Mouse (Mus musculus) lung, embryonic 16.5 days (tissue): ENCODE measurements around the gene Kctd10. TPM values are rescaled to one million over a fixed set of nuclear protein-coding genes. Genes with fewer than 3 reads are reported as not detected.

Experiments
- ATAC-seq: fragments of 200-750 bp; cut with Nextera tagmentation; 2 replicates; pipeline ENCODE4 v1.8.0; 2017; ENCODE audit warnings: low read depth, mild to moderate bottlenecking, moderate library complexity
- H3K27ac ChIP-seq: fragments of 300-500 bp; sonication (generic); 2 replicates; pipeline ENCODE4 v1.5.1; 2014; ENCODE audit warnings: mild to moderate bottlenecking, control low read depth, low read length
- H3K27me3 ChIP-seq: fragments of 300-500 bp; sonication (generic); 2 replicates; pipeline ENCODE4 v1.6.1; 2014; ENCODE audit warnings: low read depth, low read length, mixed read lengths; ENCODE audit not compliant: control insufficient read depth, insufficient read depth
- H3K36me3 ChIP-seq: fragments of 300-500 bp; sonication (generic); 2 replicates; pipeline ENCODE4 v1.6.1; 2014; ENCODE audit warnings: low read length; ENCODE audit not compliant: control insufficient read depth, insufficient read depth
- H3K4me1 ChIP-seq: fragments of 300-500 bp; sonication (generic); replicated peaks from 2 replicates; pipeline ENCODE4 v1.6.1; 2014; ENCODE audit warnings: low read length, mixed read lengths; ENCODE audit not compliant: control insufficient read depth, insufficient read depth
- H3K4me2 ChIP-seq: fragments of 300-500 bp; sonication (generic); 2 replicates; pipeline ENCODE4 v1.6.1; 2014; ENCODE audit warnings: low read depth, low read length, control low read depth
- H3K4me3 ChIP-seq: fragments of 300-500 bp; sonication (generic); 2 replicates; pipeline ENCODE4 v1.5.1; 2014; ENCODE audit warnings: mild to moderate bottlenecking, low read length, control low read depth
- H3K9ac ChIP-seq: fragments of 300-500 bp; sonication (generic); 2 replicates; pipeline ENCODE4 v1.6.1; 2014; ENCODE audit warnings: low read length, control low read depth
- H3K9me3 ChIP-seq: fragments of 300-500 bp; sonication (generic); 2 replicates; pipeline ENCODE4 v1.6.1; 2016; ENCODE audit warnings: low read length; ENCODE audit not compliant: control insufficient read depth
- WGBS: fragments of 180-500 bp; shearing (Covaris S2); extraction: QIAGEN DNeasy Blood & Tissue Kit; methylation state at CpG from one replicate; pipeline ENCODE4 v1.1.7; 2014; 5-methylcytosine and 5-hydroxymethylcytosine counted together
- polyA plus RNA-seq: library from polyadenylated mRNA; unstranded; fragments of >200 nt; fragmentation: Nextera tagmentation; extraction: Ambion mirVana; gene quantifications from 2 replicates; pipeline ENCODE4 v1.2.1, GENCODE M21; 2015

Gene Kctd10
- 200 and 214 TPM in 2 replicates for polyA plus RNA-seq

DNA sequence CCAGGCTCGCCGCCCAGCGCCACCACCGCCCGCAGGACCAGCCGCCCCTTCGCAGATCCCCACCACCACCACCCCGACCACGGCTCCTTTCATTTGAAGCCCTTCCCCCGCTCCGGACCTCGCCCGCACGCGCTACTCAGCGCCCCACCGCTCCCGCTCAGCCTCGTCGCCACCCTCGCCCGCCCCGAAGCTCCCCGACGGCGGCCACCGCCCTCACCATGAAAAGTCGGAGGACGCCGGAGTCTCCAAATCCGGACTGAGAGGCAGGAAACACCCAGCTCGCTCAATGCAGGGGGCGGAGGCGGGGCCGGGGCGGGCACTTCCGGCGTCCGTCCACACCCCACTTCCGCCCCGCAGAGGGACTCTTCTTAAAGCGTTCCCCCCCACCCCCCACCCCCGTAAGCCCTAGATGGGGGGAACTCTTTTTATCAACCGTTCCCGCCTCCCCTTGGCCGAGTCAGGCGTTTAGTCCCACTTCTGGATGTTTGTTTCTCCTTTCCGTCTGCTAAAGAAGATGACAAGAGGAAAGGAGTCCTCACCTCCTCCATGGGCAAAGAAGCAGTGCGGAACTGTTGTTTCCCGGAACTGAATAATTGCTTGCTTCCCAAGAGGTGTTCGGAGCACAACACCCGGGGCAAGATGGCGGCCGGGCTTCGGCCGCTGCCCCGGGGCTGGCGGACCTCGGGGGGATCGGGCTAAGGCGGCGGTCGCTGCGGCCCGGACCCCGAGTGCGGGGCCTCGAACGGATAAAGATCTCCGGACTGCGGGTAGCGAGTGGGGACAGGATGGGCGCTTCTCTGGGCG is at the start of gene Kctd10, which contains the start of gene Ube3b:
Kctd10 (minus strand) TSS at position 300 of the 804 bp plus-strand sequence.
Ube3b (plus strand) TSS at position 399 of the 804 bp plus-strand sequence.
- H3K27ac ChIP-seq, result peak within 1 kb of the TSS; percentile 89
- H3K9ac ChIP-seq, result peak within 1 kb of the TSS; percentile 85
- peaks cover 14% of the 10 kb centered on the region for H3K36me3 ChIP-seq
- under 1% methylated on average over 73 of the region's 74 CpGs for WGBS
- no peaks in the 10 kb centered on the region for H3K27me3 ChIP-seq
- peak; percentile 94 for ATAC-seq
- peak within 1 kb of the TSS; percentile 85 for H3K4me2 ChIP-seq
- H3K9me3 ChIP-seq, result no peaks in the 10 kb centered on the region
- H3K4me3 ChIP-seq, result peak within 1 kb of the TSS; percentile 62
- peaks cover 48% of the 10 kb centered on the region for H3K4me1 ChIP-seq

DNA sequence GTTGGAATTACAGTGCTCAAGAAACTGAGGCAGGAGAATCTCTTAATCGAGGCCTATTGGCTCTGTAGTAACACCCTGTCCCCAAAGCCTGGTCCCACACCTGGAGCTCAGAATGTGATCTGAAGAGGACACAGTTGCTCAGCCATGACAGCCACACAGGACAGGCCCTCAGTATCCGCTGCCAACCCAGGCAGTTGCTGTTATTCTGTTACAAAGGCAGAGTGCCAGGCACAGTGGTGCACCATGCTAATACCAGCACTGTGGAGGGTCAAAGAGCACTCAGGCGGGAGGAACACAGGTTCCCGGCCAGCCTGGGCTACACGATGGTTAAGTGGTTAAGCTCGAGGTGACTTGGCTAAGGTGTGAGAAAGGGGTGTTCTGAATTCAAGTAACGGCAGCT is 49.5 kb upstream of the Kctd10 start:
- 75% methylated on average over 7 of the region's 7 CpGs for WGBS
- Histone ChIP-seq H3K27ac (no peak overlapping the region), H3K4me2 (no peak overlapping the region), H3K36me3 (no peaks in the 10 kb centered on the region), H3K9me3 (no peaks in the 10 kb centered on the region), H3K9ac (no peak overlapping the region), H3K27me3 (no peaks in the 10 kb centered on the region), H3K4me1 (no peaks in the 10 kb centered on the region), H3K4me3 (no peak overlapping the region)
- no peak for ATAC-seq

DNA sequence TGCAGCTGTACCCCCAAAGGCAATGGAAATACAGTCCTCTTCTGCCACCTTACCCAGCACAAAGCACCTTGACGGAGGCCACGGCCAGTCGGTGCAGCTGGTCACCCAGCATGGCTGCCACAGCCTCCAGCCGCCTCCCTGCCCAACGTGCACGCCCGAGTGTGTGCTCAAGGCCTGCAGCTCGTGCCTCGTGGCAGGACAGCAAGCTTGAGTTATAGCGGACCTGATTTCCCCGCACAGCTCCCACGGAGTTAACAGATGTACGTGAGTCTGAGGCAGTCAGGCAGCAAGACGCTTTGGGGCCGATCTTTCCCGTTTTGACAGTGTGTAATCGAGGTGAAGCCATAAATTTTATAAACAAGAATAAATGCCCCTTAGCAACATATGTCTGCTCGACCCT is 48.3 kb upstream of the Kctd10 start:
- no peaks in the 10 kb centered on the region for H3K27me3 ChIP-seq
- H3K9ac ChIP-seq, result no peak overlapping the region
- no peaks in the 10 kb centered on the region for H3K9me3 ChIP-seq
- no peak for ATAC-seq
- 62% methylated on average over 18 of the region's 18 CpGs for WGBS
- H3K4me2 ChIP-seq, result no peak overlapping the region
- no peak overlapping the region for H3K27ac ChIP-seq
- no peaks in the 10 kb centered on the region for H3K4me1 ChIP-seq
- no peaks in the 10 kb centered on the region for H3K36me3 ChIP-seq
- no peak overlapping the region for H3K4me3 ChIP-seq

DNA sequence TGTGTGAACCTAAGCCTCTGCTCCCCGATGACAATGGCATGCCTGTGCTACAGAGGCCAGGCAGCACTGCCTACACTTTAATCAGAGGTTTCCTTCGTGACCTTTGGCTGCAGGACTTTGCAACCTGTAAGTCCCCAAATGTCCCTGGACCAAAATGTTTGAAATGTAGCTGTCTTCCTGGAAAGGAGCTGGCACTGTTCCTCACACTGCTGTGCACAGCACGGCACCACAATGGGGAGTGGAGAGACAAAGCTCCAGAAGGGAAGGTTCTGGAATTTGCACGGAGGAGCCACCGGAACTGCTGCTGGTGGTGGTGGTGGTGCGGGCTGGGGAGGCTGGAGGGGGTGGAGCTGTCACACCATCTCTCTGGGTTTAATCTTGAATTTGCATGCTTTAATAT is 46.4 kb upstream of the Kctd10 start:
- peaks cover 11% of the 10 kb centered on the region for H3K4me1 ChIP-seq
- no peak overlapping the region for H3K4me3 ChIP-seq
- no peak overlapping the region for H3K9ac ChIP-seq
- H3K27me3 ChIP-seq, result no peaks in the 10 kb centered on the region
- no peaks in the 10 kb centered on the region for H3K36me3 ChIP-seq
- H3K4me2 ChIP-seq, result no peak overlapping the region
- H3K27ac ChIP-seq, result no peak overlapping the region
- H3K9me3 ChIP-seq, result no peaks in the 10 kb centered on the region
- ATAC-seq, result no peak
- WGBS, result 78% methylated on average over 6 of the region's 6 CpGs

DNA sequence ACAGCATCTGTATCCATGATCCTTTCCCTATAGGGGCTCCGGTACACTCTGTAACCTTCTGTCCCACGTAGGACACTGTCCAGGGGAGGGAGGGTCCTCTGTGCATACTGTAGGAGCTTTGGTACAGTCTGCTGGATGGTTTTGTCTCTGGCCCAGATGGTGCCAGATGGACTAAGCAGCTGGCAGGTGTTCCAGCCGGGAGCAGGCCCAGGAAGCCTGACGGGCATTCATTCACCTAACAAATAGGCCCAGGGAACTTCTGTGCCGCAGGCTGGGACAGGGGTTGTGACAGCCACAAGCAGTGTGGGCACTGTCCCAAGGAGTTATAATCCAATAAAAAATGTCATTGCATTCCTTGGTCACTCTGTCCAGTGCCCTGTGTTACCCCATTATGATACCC is 43.7 kb upstream of the Kctd10 start:
- Histone ChIP-seq H3K27ac (no peak overlapping the region), H3K4me1 (peaks cover 14% of the 10 kb centered on the region), H3K27me3 (no peaks in the 10 kb centered on the region), H3K4me2 (no peak overlapping the region), H3K36me3 (peaks cover 12% of the 10 kb centered on the region), H3K9me3 (no peaks in the 10 kb centered on the region), H3K9ac (no peak overlapping the region), H3K4me3 (no peak overlapping the region)
- 80% methylated on average over 5 of the region's 5 CpGs for WGBS
- ATAC-seq, result no peak

DNA sequence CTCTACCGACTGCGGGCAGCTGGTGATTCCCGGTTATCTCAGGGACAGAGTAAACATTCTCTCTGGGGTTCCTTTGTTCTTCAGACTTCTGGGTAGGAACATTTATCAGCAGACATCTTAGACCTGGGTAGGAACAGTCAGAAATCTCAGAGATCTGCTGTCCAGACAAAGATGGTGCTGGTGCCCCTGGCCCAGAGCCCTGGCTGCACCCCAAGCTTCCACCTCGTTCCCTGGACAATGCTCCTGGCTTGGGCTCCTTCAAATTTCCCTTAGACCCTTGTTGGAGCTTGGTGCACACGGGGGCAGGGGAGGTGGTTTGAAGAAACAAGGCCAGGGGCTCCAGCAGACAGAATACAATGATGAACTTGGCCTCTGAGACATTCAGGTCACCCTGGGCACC is 42.3 kb upstream of the Kctd10 start:
- H3K9ac ChIP-seq, result peak overlapping the region; percentile 52
- no peak overlapping the region for H3K27ac ChIP-seq
- no peaks in the 10 kb centered on the region for H3K27me3 ChIP-seq
- peaks cover 21% of the 10 kb centered on the region for H3K36me3 ChIP-seq
- H3K4me3 ChIP-seq, result no peak overlapping the region
- H3K4me1 ChIP-seq, result peaks cover 14% of the 10 kb centered on the region
- 0 out of 2 replicates have a peak overlapping the region, but pooled peaks have one; percentile 1 for H3K4me2 ChIP-seq
- ATAC-seq, result no peak
- H3K9me3 ChIP-seq, result no peaks in the 10 kb centered on the region
- 7% methylated on average over 5 of the region's 5 CpGs for WGBS

DNA sequence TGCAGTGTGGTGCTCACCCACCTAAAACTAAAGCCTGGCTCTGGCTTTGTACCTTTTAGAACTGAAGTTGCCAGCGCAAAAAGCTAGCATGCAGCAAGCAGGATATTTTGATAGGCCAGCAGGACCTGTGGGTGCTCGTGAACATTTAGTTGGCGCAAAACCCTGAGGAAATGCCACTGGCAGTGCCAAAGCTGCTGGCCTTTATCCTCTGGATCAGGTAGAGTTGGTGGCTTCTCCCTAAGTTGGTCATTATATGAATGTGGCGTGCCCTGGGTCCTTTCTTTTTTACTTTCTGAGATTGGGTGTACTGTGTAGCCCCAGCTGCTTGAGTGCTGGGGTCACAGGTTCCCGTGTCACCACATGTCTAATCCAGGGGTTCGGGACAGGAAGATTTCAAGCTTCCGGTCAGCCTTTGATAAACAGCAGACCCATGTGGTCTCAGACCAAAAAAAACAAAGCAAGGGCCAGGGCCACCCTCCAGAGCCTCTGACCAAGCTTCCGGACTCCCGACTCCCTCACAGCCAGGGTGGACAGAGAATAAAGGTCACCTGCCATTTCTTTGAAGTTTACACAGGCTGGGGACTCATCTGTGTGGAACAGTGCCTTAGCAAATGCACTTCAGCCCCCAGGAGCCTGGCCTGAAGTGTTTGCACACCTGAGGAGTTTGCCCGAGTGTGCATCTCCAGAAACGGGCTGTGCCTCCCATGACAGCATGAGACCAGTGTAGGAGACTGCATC is 41.4 kb upstream of the Kctd10 start:
- Histone ChIP-seq H3K4me3 (no peak overlapping the region), H3K4me1 (peaks cover 14% of the 10 kb centered on the region), H3K36me3 (peaks cover 29% of the 10 kb centered on the region), H3K9ac (no peak overlapping the region; the same call in 1 of the 2 replicates), H3K27ac (no peak overlapping the region), H3K27me3 (no peaks in the 10 kb centered on the region), H3K4me2 (0 out of 2 replicates have a peak overlapping the region, but pooled peaks have one; percentile 1), H3K9me3 (no peaks in the 10 kb centered on the region)
- WGBS, result 41% methylated on average over 11 of the region's 11 CpGs
- ATAC-seq, result peak; percentile 65

DNA sequence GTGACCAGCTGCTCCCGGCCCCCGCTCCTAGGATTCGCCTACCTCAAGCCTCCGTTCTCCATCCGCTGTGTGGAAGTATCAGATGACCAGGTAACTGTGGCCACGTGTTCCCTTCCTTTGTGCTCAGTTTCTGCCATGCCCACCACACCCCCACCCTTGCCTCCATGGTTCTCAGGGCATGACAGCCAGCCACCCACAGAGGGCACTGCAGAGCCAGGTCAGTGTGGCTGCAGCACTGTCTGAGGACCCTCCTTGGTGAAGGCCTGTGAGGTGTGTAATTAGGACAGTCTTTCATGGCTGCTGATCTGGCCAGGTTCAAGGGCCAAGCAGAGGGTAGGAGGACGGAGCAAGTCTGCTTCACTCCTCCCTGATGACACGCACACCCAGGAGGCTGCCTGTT is 38.2 kb upstream of the Kctd10 start:
- Histone ChIP-seq H3K36me3 (peaks cover 45% of the 10 kb centered on the region), H3K4me3 (no peak overlapping the region), H3K4me2 (no peak overlapping the region), H3K4me1 (peaks cover 19% of the 10 kb centered on the region), H3K9ac (no peak overlapping the region), H3K9me3 (no peaks in the 10 kb centered on the region), H3K27me3 (no peaks in the 10 kb centered on the region), H3K27ac (no peak overlapping the region)
- ATAC-seq, result no peak
- WGBS, result 74% methylated on average over 8 of the region's 8 CpGs

DNA sequence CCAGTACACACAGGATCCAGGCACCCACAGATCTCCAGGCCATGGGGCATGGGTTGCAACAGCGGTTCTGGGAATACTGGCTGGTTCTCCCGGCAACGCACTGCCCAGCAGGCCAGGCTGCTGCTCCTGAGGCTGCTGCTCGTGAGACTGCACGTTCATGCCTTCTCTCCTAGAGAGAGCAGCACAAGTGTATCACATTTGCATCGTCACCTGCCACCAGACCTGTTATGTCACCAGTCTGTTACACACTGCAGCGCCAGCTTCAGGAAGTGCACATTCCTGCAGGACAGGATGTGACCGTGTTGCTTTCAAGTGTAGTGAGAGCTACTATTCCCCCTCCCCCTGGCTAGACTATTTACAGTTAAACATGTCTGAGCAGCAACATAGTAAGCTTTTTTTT is 36.5 kb upstream of the Kctd10 start:
- WGBS, result 62% methylated on average over 8 of the region's 8 CpGs
- H3K27me3 ChIP-seq, result no peaks in the 10 kb centered on the region
- ATAC-seq, result no peak
- no peak overlapping the region for H3K4me2 ChIP-seq
- no peak overlapping the region for H3K9ac ChIP-seq
- no peaks in the 10 kb centered on the region for H3K9me3 ChIP-seq
- H3K36me3 ChIP-seq, result peaks cover 46% of the 10 kb centered on the region
- H3K4me1 ChIP-seq, result peaks cover 26% of the 10 kb centered on the region
- H3K4me3 ChIP-seq, result no peak overlapping the region
- H3K27ac ChIP-seq, result no peak overlapping the region
